Mouse (Mus musculus): ENCODE data around the gene Rela. TPM values are rescaled to one million over a fixed set of nuclear protein-coding genes. Genes with fewer than 3 reads are reported as not detected.
A peak's percentile ranks its signal among the peaks of the same experiment; 100 is the strongest.
"Not testable (repeated sequence)": the region's sequence is repeated elsewhere in the genome, so short reads cannot be mapped to it uniquely, and the experiment has no call there.

Rela gene
- polyA plus RNA-seq, 1 experiment from 2014 or later = 62.4 TPM

DNA sequence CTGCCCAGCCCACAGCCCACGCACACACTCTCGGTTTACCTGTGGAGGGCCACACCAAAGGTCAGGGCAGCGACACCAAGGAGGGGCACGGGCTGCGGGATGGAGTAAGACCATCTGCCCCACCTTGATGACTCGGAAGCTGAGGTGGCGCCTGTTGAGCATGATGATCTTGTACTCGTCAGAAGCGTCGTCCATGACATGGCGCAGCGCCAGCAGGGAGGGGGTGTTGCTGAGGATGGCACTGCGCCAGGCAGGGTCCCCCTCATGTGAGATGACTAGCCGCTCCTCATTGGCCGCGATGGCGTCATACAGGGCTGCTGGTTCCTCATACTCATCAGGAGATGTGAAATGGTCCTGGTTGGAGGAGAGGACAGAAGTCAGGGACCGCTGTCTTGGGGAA is 29.1 kb downstream of the Rela start:
- peaks cover 21% of the 10 kb centered on the region for H3K4me1 ChIP-seq
- no peaks in the 10 kb centered on the region for H3K9me3 ChIP-seq (replicated peaks)
- H3K4me2 ChIP-seq (replicated peaks) = no peak overlapping the region
- no peak overlapping the region for H3K9ac ChIP-seq
- 91% methylated on average over 18 of the region's 18 CpGs for WGBS
- H3K27me3 ChIP-seq = no peaks in the 10 kb centered on the region
- H3K36me3 ChIP-seq = peaks cover 68% of the 10 kb centered on the region
- no peak for ATAC-seq (ENCODE audit: insufficient number of reproducible peaks, low FRiP score, low TSS enrichment, low read depth)
- no peak overlapping the region for H3K4me3 ChIP-seq (replicated peaks)
- H3K27ac ChIP-seq (replicated peaks) = no peak overlapping the region

- Histone ChIP-seq H3K9ac (no peak overlapping the region), H3K36me3 (peaks cover 87% of the 10 kb centered on the region), H3K27ac (replicated peaks) (no peak overlapping the region), H3K4me1 (peaks cover 8% of the 10 kb centered on the region; the same call in 1 of the 2 replicates), H3K27me3 (no peaks in the 10 kb centered on the region), H3K4me2 (replicated peaks) (no peak overlapping the region), H3K4me3 (replicated peaks) (no peak overlapping the region), H3K9me3 (replicated peaks) (no peaks in the 10 kb centered on the region)
- 85% methylated on average over 4 of the region's 4 CpGs for WGBS
- ATAC-seq (ENCODE audit: insufficient number of reproducible peaks, low FRiP score, low TSS enrichment, low read depth) = no peak
These were observed 31.1 kb downstream of the Rela start for GRCm38 (mm10) chr19:5668372-5668771.

GRCm38 (mm10) chr19:5680432-5680831 is 43.1 kb downstream of the Rela start:
- Histone ChIP-seq H3K27ac (replicated peaks) (no peak overlapping the region), H3K4me2 (replicated peaks) (no peak overlapping the region), H3K27me3 (no peaks in the 10 kb centered on the region), H3K4me3 (replicated peaks) (no peak overlapping the region), H3K9me3 (replicated peaks) (no peaks in the 10 kb centered on the region), H3K9ac (no peak overlapping the region), H3K36me3 (peaks cover 96% of the 10 kb centered on the region), H3K4me1 (no peaks in the 10 kb centered on the region)
- WGBS = 92% methylated on average over 4 of the region's 4 CpGs
- ATAC-seq (ENCODE audit: insufficient number of reproducible peaks, low FRiP score, low TSS enrichment, low read depth) = no peak

DNA sequence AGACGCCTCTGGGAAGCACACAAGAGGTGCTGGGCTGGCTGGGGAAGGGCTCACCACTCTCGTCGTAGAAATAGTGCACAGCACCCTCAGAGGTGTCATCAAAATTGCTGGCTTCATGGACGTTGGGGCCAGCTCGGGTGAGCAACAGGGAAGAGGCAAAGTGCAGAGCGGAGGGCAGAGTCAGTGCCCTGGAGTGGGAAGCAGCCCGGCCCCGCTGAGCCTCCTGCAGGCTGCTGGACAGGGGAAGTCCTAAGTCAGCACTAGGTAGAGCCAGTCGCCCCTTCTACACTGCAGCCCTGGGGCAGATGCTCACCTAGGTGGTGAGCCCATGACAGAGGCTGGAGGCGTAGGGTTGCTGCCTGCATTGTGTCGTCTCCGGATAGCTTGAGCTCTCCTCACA is 47.0 kb downstream of the Rela start:
- 89% methylated on average over 12 of the region's 12 CpGs for WGBS
- Histone ChIP-seq H3K27ac (replicated peaks) (no peak overlapping the region), H3K4me1 (peaks cover 12% of the 10 kb centered on the region), H3K9me3 (replicated peaks) (no peaks in the 10 kb centered on the region), H3K9ac (no peak overlapping the region), H3K36me3 (peaks cover 78% of the 10 kb centered on the region), H3K27me3 (no peaks in the 10 kb centered on the region), H3K4me2 (replicated peaks) (no peak overlapping the region), H3K4me3 (replicated peaks) (no peak overlapping the region)
- ATAC-seq (ENCODE audit: insufficient number of reproducible peaks, low FRiP score, low TSS enrichment, low read depth) = no peak

GRCm38 (mm10) chr19:5684985-5685384 is 47.7 kb downstream of the Rela start:
- Histone ChIP-seq H3K36me3 (peaks cover 70% of the 10 kb centered on the region), H3K27me3 (no peaks in the 10 kb centered on the region), H3K4me1 (peaks cover 12% of the 10 kb centered on the region), H3K4me3 (replicated peaks) (no peak overlapping the region), H3K27ac (replicated peaks) (no peak overlapping the region), H3K9me3 (replicated peaks) (no peaks in the 10 kb centered on the region), H3K4me2 (replicated peaks) (no peak overlapping the region), H3K9ac (no peak overlapping the region)
- 92% methylated on average over 13 of the region's 13 CpGs for WGBS
- no peak for ATAC-seq (ENCODE audit: insufficient number of reproducible peaks, low FRiP score, low TSS enrichment, low read depth)

GRCm38 (mm10) chr19:5685431-5685830 is 48.1 kb downstream of the Rela start:
- H3K9me3 ChIP-seq (replicated peaks) = no peaks in the 10 kb centered on the region
- peaks cover 66% of the 10 kb centered on the region for H3K36me3 ChIP-seq
- H3K27me3 ChIP-seq = no peaks in the 10 kb centered on the region
- H3K4me2 ChIP-seq (replicated peaks) = no peak overlapping the region
- no peak for ATAC-seq (ENCODE audit: insufficient number of reproducible peaks, low FRiP score, low TSS enrichment, low read depth)
- no peak overlapping the region for H3K27ac ChIP-seq (replicated peaks)
- no peak overlapping the region for H3K4me3 ChIP-seq (replicated peaks)
- peaks cover 16% of the 10 kb centered on the region for H3K4me1 ChIP-seq
- no peak overlapping the region for H3K9ac ChIP-seq
- whole genome bisulfite sequencing = 92% methylated on average over 19 of the region's 19 CpGs

DNA sequence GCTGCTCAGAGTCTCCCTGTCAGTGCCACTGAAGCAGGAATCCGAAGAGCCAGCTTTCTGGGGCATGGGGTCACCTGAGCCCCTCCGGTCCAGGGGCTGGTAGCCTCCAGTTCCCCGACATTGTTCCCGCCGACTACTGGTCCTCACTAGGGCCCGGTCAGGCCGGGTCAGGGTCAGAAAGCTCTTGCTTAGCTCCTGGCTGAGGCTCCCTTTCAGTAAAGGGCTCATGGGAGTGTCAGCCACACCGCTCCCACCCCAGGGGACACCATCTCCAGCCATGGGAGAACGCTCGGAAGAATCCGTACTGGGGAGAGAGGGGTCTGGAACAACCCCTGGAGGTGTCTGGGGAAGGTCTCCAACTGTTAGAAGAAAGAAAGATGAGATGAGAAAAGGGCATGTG is 48.6 kb downstream of the Rela start:
- H3K4me3 ChIP-seq (replicated peaks) = no peak overlapping the region
- no peaks in the 10 kb centered on the region for H3K9me3 ChIP-seq (replicated peaks)
- no peaks in the 10 kb centered on the region for H3K27me3 ChIP-seq
- peaks cover 20% of the 10 kb centered on the region for H3K4me1 ChIP-seq
- no peak overlapping the region for H3K4me2 ChIP-seq (replicated peaks)
- 94% methylated on average over 11 of the region's 11 CpGs for WGBS
- H3K9ac ChIP-seq = no peak overlapping the region
- ATAC-seq (ENCODE audit: insufficient number of reproducible peaks, low FRiP score, low TSS enrichment, low read depth) = no peak
- no peak overlapping the region for H3K27ac ChIP-seq (replicated peaks)
- H3K36me3 ChIP-seq = peaks cover 61% of the 10 kb centered on the region

- 91% methylated on average over 13 of the region's 13 CpGs for WGBS
- H3K9me3 ChIP-seq (replicated peaks) = no peaks in the 10 kb centered on the region
- no peak overlapping the region for H3K4me3 ChIP-seq (replicated peaks)
- no peak for ATAC-seq (ENCODE audit: insufficient number of reproducible peaks, low FRiP score, low TSS enrichment, low read depth)
- H3K27me3 ChIP-seq = no peaks in the 10 kb centered on the region
- H3K4me1 ChIP-seq = peaks cover 26% of the 10 kb centered on the region
- H3K36me3 ChIP-seq = peaks cover 56% of the 10 kb centered on the region
- no peak overlapping the region for H3K4me2 ChIP-seq (replicated peaks)
- no peak overlapping the region for H3K9ac ChIP-seq
- no peak overlapping the region for H3K27ac ChIP-seq (replicated peaks)
These were observed 49.2 kb downstream of the Rela start for GRCm38 (mm10) chr19:5686437-5686836.

- Histone ChIP-seq H3K4me2 (replicated peaks) (peak overlapping the region; percentile 94; the same call in 1 of the 2 replicates), H3K9ac (peak overlapping the region; percentile 80; the same call in 1 of the 2 replicates), H3K36me3 (peaks cover 50% of the 10 kb centered on the region), H3K4me1 (peaks cover 31% of the 10 kb centered on the region), H3K4me3 (replicated peaks) (0 out of 2 replicates have a peak overlapping the region, but pooled peaks have one; percentile 75)
- not testable (repeated sequence) for H3K27ac ChIP-seq (replicated peaks); H3K27me3 ChIP-seq; H3K9me3 ChIP-seq (replicated peaks); ATAC-seq (ENCODE audit: insufficient number of reproducible peaks, low FRiP score, low TSS enrichment, low read depth)
- 93% methylated on average over 12 of the region's 12 CpGs for WGBS
These were observed 49.7 kb downstream of the Rela start for GRCm38 (mm10) chr19:5686954-5687353.

DNA sequence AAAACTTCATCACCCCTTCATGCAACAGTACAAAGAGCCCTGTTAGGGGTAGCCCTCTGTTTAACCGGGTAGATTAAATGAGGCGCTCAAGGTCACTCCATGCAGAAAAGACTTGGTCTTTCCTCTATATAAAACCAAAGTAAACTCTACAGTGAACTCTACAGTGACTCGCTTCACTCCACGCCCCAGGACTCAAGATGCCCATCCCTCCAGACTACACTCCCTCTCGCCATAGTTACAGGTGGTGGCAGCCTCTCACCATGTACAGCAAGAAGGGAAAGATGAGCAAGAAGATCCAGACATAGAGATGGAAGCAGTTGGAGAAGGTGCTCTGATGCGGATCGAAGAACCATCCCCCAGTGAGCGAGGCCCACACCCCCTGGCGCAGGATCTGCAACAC is 50.5 kb downstream of the Rela start:
- peaks cover 43% of the 10 kb centered on the region for H3K36me3 ChIP-seq
- H3K4me2 ChIP-seq (replicated peaks) = peak overlapping the region; percentile 94
- no peak for ATAC-seq (ENCODE audit: insufficient number of reproducible peaks, low FRiP score, low TSS enrichment, low read depth)
- no peaks in the 10 kb centered on the region for H3K27me3 ChIP-seq
- peak overlapping the region; percentile 75 for H3K4me3 ChIP-seq (replicated peaks)
- peak overlapping the region; percentile 97 for H3K27ac ChIP-seq (replicated peaks)
- whole genome bisulfite sequencing = 16% methylated on average over 9 of the region's 9 CpGs
- H3K9me3 ChIP-seq (replicated peaks) = no peaks in the 10 kb centered on the region
- H3K9ac ChIP-seq = peak overlapping the region; percentile 80
- peaks cover 39% of the 10 kb centered on the region for H3K4me1 ChIP-seq

DNA sequence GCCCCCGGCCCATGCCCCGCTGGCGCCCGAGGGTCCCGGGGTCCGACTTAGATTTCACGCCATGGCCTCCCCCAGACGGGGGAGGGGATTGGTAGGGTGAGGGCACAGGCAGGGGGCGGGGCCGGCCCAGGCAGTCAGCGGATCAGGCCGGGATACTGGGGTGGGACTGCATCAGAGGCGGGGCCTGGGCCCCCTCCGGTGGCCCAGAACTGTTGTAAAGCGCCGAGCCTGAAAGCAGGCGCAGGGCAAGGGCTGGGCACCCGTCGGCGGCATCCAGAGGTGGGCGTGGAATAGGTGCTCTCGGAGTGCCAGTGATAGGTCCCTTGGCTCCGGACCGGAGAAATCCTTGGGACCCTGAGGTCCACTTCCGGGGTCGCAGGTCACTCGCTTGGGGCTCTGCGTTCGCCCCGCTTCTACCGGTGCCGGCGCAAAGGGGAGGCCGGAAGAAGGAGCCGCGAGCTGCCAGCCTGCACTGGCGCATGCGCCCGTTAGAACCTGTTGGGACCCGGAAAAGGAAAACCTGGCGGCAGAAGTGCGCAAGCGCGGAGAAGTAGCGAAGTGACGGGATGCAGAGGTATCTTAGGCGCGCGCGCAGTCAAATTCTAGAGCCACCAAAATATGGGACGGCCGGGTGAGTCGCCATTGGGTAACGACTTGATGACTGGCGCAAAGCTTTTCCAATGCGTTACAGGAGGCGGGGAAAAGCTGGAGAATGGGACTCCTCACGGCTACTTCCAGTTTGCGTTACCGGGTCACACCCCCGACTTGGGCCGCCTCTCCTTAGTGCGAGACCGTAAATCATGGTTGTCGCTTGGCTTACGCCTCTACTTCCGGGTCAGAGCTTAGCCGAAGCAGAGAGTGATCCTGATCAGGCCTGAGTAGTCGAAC is 51.2 kb downstream of the Rela start, which contains the start of the genes Map3k11 and Pcnx3:
Map3k11 (plus strand) TSS at position 543 of the 888 bp plus-strand sequence.
Pcnx3 (minus strand) TSS at position 709 of the 888 bp plus-strand sequence.
- no peaks in the 10 kb centered on the region for H3K27me3 ChIP-seq
- peak within 1 kb of the TSS; percentile 75 for H3K4me3 ChIP-seq (replicated peaks)
- H3K4me2 ChIP-seq (replicated peaks) = peak within 1 kb of the TSS; percentile 94
- peaks cover 45% of the 10 kb centered on the region for H3K4me1 ChIP-seq
- peak within 1 kb of the TSS; percentile 80 for H3K9ac ChIP-seq
- under 1% methylated on average over 69 of the region's 69 CpGs for WGBS
- peak; percentile 94 for ATAC-seq (ENCODE audit: insufficient number of reproducible peaks, low FRiP score, low TSS enrichment, low read depth)
- no peaks in the 10 kb centered on the region for H3K9me3 ChIP-seq (replicated peaks)
- H3K36me3 ChIP-seq = peaks cover 43% of the 10 kb centered on the region
- peak within 1 kb of the TSS; percentile 97 for H3K27ac ChIP-seq (replicated peaks)
